Mouse (Mus musculus) lung, adult 2 months (tissue): ENCODE data around the gene Klhl26. TPM values are rescaled to one million over a fixed set of nuclear protein-coding genes. Genes with fewer than 3 reads are reported as not detected.

Source experiments
- DNase-seq: peaks from one replicate; pipeline ENCODE4 v3.0.0; 2022
- H3K4me1 ChIP-seq: fragments of 200-500 bp; 2 replicates; pipeline ENCODE4 v1.6.1; 2011; ENCODE audit warnings: low read length; ENCODE audit not compliant: control insufficient read depth, insufficient read depth
- H3K4me3 ChIP-seq: fragments of 200-500 bp; replicated peaks from 2 replicates; pipeline ENCODE3; 2011; ENCODE audit warnings: low read depth, mild to moderate bottlenecking, control low read depth, low read length; ENCODE audit errors: extremely low read depth
- CTCF ChIP-seq: fragments of 200-500 bp; IDR thresholded peaks from 2 replicates; pipeline ENCODE4 v1.5.1; 2011; ENCODE audit warnings: mild to moderate bottlenecking, low read length, control low read depth; ENCODE audit not compliant: insufficient read depth
- POLR2A ChIP-seq: fragments of 200-500 bp; IDR thresholded peaks from 2 replicates; pipeline ENCODE4 v1.6.1; 2011; ENCODE audit warnings: low read depth, mild to moderate bottlenecking, control low read depth, low read length, borderline replicate concordance; ENCODE audit errors: extremely low read depth
- WGBS: fragments of 180-500 bp; shearing (Covaris S2); methylation state at CpG from one replicate; pipeline ENCODE4 v1.1.7; 2018; 5-methylcytosine and 5-hydroxymethylcytosine counted together
- polyA plus RNA-seq: library from polyadenylated mRNA; depleted of rRNA; stranded (reverse); fragments of >200 nt; gene quantifications from 2 replicates; pipeline ENCODE4 v1.2.3, GENCODE M21; 2012

Gene Klhl26
- polyA plus RNA-seq, 1 experiment = 51.3 TPM

DNA sequence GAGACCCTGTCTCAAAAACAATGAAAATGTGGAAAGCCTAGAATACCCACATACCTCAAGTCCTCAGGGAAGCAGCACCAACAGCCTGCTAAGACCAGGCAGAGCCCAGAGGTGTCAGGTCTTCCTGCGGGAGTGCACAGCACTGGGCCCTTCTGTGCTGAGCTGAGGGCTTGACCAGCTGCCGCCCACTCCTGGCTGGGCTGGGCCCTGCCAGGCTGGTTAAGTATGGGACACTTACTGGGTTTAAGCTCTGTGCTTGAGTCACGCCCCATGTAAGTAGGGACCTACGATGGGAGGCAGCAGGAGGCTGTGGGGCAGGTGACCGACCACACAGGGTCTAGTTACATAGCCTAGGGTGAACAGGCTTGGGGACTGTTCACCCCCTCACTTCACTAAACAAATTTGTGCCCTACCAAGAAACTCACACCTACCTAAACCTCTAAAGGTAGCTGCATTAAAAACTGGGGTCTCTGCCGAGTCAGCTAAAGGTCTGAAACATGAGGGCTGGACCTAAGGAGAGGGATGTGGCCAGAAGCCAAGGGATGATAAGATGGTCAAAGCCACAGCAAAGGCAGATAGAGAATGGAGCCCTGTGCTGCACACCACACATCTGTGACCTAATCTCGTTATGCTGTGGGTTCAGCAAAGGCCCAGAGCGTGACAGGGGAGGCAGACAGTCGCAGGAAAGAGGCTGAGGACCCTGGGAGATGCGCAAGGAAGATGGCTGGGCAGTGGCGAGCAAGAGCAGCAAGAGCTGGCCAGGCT lies 56.7 kb downstream of the Klhl26 start:
- Histone ChIP-seq H3K4me1 (no peaks in the 10 kb centered on the region), H3K4me3 (no peak overlapping the region)
- WGBS = 80% methylated on average over 11 of the region's 11 CpGs
- DNase-seq = no peak
- TF ChIP-seq POLR2A (no peak), CTCF (no peak)

DNA sequence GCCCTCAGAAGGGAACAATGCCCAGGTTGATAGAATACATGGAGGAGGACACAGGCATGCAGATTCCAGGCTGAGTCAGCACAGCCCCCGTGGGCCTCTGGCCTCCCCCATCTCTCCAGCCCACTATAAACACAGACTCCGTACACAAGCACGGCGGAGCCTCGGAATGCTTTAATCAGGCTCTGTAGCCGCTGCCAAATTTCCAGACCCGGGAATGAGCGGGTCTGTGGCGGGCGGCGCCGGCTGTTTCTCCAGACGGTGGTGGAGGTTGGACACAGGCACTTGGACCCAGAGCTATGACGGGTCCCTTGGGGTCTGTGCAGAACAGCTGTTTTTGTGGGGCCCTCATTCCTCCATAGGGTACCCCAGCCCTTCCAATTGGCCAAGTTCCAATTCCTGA lies 57.8 kb downstream of the Klhl26 start:
- 26% methylated on average over 14 of the region's 14 CpGs for whole genome bisulfite sequencing
- Histone ChIP-seq H3K4me3 (no peak overlapping the region), H3K4me1 (no peaks in the 10 kb centered on the region)
- TF ChIP-seq POLR2A (no peak), CTCF (no peak)
- DNase-seq = no peak

DNA sequence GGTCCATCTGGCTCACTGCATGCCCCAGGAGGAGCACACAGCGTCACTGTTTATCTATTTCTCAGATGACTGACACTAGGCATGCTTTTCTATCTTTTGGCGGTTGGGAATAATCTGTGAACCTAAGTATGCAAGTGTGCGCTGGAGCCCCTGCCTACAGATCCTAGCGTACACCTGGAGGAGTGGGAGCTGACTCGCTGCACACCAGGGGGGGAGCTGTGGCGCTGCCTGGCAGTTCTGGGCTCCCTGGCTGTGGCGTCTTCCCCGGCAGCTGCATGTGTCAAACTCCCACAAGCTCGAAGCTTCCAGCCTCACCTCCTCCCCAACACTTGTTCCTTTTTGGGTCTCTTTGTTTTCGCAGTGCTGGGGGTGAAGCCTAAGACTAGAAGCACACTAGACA lies 58.9 kb downstream of the Klhl26 start:
- no peak overlapping the region for H3K4me3 ChIP-seq
- WGBS = 57% methylated on average over 10 of the region's 10 CpGs
- TF ChIP-seq POLR2A = no peak
- no peak for TF ChIP-seq CTCF
- no peak for DNase-seq
- H3K4me1 ChIP-seq = no peaks in the 10 kb centered on the region

DNA sequence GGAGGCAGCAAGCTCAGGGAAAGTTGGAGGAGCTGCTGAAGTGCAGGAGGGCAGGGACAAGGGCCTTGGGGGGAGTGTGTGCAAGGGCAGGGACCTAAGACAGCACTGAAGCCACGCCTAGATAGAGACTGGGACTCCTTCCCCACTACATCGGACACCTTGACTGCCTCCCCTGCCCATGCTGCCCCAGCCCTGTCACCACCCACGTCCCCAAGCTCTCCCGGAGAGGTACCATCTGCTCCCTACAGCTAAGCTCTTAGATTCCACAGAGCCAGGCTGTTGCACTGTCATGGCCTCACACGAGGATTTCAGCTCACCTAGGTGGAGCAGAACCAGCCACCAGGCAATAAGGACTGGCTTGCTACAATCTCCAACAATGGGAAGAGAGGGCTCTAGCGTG lies 59.8 kb downstream of the Klhl26 start:
- 68% methylated on average over 6 of the region's 6 CpGs for WGBS
- no peak for DNase-seq
- no peak for TF ChIP-seq POLR2A
- Histone ChIP-seq H3K4me3 (no peak overlapping the region), H3K4me1 (no peaks in the 10 kb centered on the region)

DNA sequence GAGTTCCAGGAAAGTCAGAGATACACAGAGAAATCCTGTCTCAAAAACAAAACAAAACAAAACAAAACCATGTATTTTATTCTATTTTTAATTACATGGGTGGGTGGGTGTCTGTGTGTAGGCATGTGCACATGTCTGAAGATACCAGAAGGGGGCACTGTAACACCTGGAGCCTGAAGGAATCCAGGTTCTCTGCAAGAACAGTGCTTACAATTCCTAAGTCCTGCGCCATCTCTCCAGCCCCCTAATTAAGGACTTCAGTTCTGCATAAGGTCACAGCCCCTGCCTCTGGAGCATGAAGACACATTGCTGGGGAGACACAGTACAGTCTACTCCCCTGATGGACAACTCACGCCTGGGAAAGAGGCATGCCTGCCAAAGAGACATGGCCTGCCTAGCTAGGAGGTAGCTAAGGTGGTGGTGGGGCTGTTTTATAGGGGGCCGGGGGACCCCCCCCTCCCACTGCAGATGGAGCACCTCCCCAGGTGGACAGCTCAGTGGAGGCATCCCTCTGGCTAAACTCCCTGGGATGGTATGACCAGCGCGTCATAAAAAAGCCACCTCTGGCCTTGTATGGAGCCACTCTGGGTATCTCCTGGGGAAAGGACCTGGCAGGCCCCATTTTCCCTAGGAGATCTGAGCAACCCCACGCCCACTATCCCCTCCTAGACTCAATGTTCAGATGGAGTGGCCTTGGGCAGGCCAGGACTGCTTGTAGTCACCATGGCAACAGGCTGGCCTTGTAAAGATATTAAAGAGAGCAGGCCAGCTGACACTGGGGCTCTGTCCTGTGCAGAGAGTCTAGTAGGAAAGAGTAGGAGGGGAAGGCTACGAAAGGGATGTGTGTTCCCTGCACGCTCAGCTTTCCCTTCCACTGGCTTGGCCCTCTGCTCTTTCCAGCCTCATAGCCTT lies 61.0 kb downstream of the Klhl26 start:
- WGBS = 77% methylated on average over 8 of the region's 8 CpGs
- DNase-seq = no peak
- H3K4me3 ChIP-seq = no peak overlapping the region
- no peak for TF ChIP-seq POLR2A
- TF ChIP-seq CTCF = peak; percentile 22; the same call in 1 of the 2 replicates
- no peaks in the 10 kb centered on the region for H3K4me1 ChIP-seq

DNA sequence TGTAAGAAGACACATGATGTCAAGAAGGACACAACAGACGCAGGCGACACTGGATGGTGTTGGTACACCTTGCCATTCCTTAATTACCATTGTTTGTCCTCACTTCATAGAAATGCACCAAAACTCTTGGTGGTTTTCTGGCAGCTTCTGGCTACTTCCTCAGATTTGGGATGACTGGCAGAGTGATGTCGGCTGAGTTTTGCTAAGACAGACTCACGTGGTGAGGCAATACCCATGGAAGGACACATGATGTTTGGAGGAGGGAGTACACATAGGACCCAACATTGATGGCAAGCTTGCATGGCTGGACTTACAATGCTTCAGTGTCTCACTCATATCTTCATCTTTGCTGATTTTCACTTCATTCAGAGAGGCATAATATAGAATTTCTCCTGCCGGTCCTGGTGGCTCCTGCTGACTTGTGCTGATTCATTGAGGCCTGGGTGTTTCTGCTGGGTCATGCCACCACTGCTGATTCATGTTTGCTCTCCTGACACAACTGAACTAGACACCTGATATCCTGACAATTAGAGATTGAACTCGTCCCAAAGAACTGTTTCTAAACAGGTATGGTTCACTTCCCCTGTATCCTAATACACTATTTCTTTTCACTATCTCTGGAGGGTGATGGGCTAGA lies 62.3 kb downstream of the Klhl26 start:
- DNase-seq = no peak
- WGBS = 83% methylated on average over 6 of the region's 6 CpGs
- H3K4me1 ChIP-seq = no peaks in the 10 kb centered on the region; the same call in 1 of the 2 replicates
- TF ChIP-seq CTCF (no peak), POLR2A (no peak)
- no peak overlapping the region for H3K4me3 ChIP-seq

DNA sequence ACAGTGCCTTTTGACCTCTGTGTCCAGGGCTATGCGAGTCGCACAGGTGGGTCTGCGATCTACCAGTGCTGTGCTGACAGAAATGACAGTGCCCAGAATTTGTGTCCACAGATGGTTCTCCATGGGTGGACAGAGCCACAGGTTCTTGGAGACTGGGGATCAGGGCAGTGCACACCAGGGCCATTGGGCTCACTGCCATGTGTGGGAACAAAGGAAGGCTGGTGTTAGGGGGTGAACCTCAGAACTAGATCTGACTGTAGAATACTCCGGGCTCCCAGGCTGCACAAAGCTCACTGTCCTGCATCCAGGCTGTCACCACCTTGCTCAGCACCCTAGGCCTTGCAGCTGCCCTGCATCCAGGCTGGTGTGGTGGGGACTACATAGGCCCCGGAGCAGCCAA lies 66.5 kb downstream of the Klhl26 start:
- no peak for DNase-seq
- no peak overlapping the region for H3K4me3 ChIP-seq
- 95% methylated on average over 5 of the region's 5 CpGs for WGBS
- TF ChIP-seq CTCF (no peak), POLR2A (no peak)
- H3K4me1 ChIP-seq = peaks cover 4% of the 10 kb centered on the region

DNA sequence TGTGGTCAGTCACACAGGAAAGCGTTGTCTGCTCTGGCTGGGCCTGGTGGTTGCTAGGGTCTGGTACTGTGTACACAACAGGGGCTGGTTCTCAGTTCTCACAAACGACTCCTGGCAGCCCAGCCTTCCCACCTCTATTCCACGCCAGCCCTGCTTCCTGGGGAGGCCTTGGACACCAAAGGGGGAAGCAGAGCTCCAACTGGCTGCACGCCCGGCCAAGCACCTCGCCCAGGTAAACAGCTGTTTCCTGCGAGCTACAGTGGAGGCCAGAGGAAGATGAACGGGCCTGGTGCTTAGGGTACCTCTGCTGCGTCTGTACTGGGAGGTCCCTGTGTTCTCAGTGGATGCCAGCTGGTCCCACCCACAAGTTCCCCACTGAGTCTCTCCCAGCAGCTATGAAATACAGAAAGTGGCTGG lies 67.3 kb downstream of the Klhl26 start:
- DNase-seq = peak; percentile 39
- Histone ChIP-seq H3K4me3 (no peak overlapping the region), H3K4me1 (peaks cover 4% of the 10 kb centered on the region)
- TF ChIP-seq CTCF (no peak), POLR2A (no peak)
- 24% methylated on average over 9 of the region's 9 CpGs for WGBS

DNA sequence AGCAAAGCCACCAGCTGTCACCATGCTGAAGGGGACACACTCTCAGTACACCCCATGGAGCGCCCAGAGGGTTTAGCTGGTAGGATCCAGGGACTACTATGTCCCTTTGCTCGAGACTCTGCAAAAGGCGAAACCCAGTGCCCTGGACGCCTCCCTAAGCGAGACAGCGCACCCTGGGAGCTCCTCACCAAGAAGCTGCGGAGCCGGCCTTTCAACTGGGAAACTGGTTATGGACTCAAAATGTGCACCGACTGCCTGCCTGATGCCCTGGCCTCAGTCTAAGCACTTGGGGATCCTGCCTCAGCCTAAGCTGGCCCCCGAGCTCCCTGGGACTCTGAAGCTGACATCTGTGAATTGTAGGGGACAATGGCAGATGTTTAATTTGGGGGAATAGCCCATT lies 67.7 kb downstream of the Klhl26 start:
- DNase-seq = no peak
- H3K4me1 ChIP-seq = peaks cover 4% of the 10 kb centered on the region
- WGBS = 72% methylated on average over 10 of the region's 10 CpGs
- TF ChIP-seq CTCF = no peak
- no peak for TF ChIP-seq POLR2A
- no peak overlapping the region for H3K4me3 ChIP-seq
